Mouse (Mus musculus): ENCODE data around the gene Guca1b.

Gene Guca1b

GRCm38 (mm10) chr17:47385145-47385544 is at the start of gene Guca1b:
Gene Guca1b (plus strand): TSS chr17:47385393.
- no peak for DNase-seq (ENCODE audit: low spot score)

DNA sequence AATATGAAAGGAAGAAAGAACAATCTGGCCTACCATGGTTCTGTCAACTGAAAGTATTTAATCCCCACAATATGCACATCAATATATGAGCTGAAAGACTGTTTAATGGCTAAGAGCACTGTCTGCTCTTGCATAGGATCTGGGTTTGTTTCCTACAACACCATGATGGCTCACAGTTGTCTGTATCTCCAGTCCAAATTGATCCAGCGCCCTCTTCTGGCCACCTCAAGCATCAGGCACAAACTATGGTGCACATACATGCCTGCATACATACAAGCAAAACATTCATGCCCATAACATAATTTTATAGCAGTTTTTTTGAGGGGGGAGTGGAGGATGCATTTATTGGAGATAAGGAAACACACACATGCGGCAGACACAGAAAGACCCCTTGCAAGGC is 42.1 kb upstream of the Guca1b start:
- no peak for DNase-seq (ENCODE audit: low spot score)

- DNase-seq (ENCODE audit: low spot score) = no peak
Measured at GRCm38 (mm10) chr17:47349721-47350319, 35.4 kb upstream of the Guca1b start.

- DNase-seq (ENCODE audit: low spot score) = peak; percentile 57
Measured at GRCm38 (mm10) chr17:47359964-47360363, 25.2 kb upstream of the Guca1b start.

DNA sequence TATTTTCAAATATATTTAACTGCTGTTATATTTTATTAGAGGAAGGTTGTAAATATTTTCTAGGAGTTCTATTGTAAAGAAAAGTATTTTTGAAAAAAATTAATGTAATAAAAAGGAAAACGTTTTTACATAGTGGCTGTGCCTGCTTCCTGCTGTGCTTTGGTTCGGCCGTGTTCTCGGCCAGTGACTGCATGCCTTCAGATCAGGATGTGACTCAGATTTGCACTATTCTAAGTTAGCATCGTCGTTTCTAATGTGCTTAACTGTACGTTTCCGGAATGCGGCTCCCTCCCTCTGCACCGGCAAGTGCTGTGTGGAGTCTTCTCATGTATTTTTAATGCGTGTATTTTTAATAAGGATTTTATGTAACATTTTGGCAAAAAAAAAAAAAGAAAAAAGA is 23.9 kb upstream of the Guca1b start:
- DNase-seq (ENCODE audit: low spot score) = no peak

DNA sequence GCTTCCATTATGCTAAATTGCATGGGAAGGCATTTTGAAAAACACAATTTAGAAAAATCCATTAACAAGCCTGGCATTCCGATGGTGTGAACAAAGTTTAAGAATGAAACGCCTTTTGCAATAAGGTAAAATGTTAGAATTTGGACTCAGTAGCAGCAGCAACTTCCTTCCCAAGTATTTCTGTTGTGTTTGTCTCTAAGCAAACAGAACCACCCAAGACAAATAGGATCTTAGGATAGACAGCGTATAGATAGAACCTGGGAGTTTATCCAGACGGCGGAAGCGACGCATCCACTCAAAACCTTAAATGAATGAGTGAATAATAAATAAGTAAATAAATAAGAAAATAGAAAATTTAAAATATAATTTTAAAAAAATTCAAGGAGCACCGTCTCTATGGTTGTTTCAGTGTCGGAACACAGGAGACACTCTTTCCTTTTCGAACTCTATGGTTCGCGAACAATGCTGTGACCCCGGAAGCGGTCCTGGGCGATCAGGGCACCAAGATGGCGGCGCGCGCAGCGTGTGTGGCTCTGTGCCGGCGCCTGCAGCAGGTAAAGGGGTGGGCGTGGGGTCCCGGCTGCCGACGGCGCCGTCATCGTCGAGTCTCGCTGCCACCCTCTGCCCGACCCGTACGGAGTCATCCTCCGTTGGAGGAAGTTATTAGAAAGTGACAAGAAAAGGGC is 16.6 kb upstream of the Guca1b start, which contains the start of gene Mrps10:
Gene Mrps10, plus strand, starts transcription at position 487 of the 686 bp plus-strand sequence.
- DNase-seq (ENCODE audit: low spot score) = peak; percentile 86

DNA sequence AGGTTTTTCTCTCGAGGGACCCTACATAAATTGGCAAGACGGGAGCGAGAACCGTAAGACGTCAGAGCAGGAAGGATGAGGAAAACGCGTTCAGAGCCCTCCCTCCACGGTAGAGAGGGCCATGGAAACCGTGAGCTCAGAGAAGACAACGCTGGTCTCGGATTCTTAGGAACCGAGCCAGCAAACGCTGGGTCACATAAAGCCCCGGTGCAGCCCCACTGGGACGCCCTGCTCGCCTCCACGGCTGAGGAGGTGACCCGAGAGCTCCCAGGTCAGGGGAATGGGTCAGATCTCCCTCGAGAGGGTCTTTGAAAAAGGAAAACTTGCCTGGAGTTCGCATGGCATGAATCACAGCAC is 16.1 kb upstream of the Guca1b start:
- DNase-seq (ENCODE audit: low spot score) = no peak

- peak; percentile 69 for DNase-seq (ENCODE audit: low spot score)
Measured at GRCm38 (mm10) chr17:47371451-47371850, 13.7 kb upstream of the Guca1b start.

DNA sequence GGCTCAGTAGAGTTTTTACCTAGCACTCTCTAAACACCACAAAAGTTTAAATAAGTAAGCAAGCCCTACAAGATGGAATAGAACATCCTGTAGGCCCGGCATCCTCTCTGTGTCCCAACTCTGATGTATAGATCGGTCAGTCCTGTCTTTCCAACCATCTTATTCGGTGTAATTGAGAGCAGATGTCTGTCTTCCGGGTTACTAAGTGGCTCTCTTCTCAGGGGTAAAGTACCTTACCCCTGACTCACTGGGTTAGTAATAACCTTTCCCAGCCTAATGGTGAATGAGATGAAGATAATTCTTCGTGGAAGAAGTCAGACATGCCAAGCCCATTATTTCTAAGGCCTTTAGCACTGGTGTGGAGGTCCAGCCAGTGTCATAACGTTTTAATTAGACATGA is 11.2 kb upstream of the Guca1b start:
- DNase-seq (ENCODE audit: low spot score) = no peak

DNA sequence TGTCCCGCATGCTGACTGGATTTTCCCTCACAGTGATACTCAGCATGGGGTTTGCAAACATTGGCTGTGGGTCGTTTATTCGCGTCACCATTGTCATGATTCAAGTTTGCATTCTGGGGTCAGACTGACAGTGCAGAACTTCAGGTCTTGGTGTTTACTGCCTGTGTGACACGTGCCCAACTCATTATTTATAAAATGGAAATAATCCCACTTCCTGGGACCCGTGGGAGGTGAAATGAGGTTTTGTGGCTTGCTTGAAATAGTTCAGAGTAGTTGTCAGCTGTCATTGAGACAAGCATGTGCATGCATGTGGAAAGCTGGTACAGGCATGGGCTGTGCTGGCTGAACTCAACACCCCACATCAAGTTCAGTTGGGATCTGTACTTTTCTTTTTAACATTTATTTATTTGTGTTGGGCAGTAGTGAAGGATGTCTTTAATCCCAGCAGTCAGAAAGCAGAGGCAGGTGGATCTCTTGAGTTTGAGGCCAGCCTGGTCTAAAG is 8.4 kb upstream of the Guca1b start:
- no peak for DNase-seq (ENCODE audit: low spot score)

- DNase-seq (ENCODE audit: low spot score) = no peak
Measured at GRCm38 (mm10) chr17:47378133-47378532, 7.1 kb upstream of the Guca1b start.

DNA sequence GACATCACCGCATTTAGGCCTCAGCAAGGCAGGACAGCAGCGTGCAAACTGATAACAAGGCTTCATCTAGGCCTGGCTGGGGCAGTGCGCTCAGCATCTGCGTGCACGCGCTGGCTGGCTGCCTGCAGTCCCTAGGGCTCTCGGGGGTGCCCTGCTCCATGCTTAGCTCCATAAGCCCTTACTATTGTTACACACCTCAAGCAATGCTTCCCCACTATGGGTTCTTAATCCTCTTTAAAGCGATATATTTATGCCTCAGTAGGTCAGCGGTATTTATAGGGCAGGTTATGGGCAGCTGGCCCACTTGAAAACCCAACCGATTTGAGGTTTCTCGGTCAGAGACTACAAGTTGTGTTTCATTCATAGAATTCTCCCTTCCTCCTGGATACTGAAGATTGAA is 3.3 kb upstream of the Guca1b start:
- no peak for DNase-seq (ENCODE audit: low spot score)

GRCm38 (mm10) chr17:47383266-47383665 is 1.9 kb upstream of the Guca1b start:
- no peak for DNase-seq (ENCODE audit: low spot score)

GRCm38 (mm10) chr17:47384064-47384463 is 1.1 kb upstream of the Guca1b start:
- DNase-seq (ENCODE audit: low spot score) = no peak

DNA sequence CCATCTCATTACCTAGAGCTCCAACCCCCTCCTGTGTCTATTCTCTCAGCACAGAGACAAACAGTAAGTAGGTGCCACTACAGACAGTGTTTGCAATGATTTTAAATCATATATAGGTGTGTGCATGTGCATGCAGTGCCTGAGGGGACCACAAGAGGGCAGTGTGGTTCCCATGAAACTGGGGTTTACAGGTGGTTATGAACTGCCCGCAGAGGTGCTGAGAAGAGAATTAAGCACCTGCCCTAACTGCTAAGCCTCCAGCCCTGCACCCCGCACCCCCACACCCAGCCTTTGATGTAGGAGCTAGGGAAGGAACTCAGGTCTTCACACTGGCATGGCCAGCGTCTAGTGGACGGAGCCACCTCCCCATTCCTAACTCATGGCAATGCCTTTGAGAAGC is 1.5 kb downstream of the Guca1b start:
- DNase-seq (ENCODE audit: low spot score) = peak; percentile 74

GRCm38 (mm10) chr17:47394223-47394869 is 9.2 kb downstream of the Guca1b start:
- peak; percentile 17 for DNase-seq (ENCODE audit: low spot score)

DNA sequence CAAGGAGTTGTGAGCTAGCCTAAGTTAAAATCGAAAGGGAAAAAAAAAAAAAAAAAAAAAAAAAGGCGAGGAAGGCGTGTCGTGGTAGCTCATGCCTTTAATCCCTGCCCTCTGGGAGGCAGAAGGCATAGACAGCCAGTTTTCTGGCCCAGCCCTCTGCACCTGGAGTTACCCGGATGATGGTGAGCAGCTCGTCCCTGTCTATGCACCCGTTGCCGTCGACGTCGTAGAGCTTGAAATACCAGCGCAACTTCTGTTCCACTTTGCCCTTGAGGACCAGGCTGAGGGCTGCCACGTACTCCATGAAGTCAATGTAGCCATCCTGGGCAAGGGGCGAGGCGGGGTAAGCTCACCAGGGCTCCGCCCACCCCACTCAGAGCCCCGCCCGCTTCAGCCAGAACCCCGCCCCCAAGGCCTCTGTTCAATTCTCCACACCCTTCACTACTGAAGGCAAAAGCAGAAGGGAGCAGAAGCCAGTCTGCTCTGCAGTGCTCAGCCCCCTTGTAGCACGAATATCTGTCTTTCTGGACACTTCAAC is 10.3 kb downstream of the Guca1b start:
- DNase-seq (ENCODE audit: low spot score) = peak; percentile 74

GRCm38 (mm10) chr17:47399091-47399490 is 13.9 kb downstream of the Guca1b start:
- no peak for DNase-seq (ENCODE audit: low spot score)

- DNase-seq (ENCODE audit: low spot score) = no peak
Measured at GRCm38 (mm10) chr17:47400451-47400850, 15.3 kb downstream of the Guca1b start, which contains the start of gene Guca1a. Gene Guca1a (minus strand): TSS chr17:47400584.

DNA sequence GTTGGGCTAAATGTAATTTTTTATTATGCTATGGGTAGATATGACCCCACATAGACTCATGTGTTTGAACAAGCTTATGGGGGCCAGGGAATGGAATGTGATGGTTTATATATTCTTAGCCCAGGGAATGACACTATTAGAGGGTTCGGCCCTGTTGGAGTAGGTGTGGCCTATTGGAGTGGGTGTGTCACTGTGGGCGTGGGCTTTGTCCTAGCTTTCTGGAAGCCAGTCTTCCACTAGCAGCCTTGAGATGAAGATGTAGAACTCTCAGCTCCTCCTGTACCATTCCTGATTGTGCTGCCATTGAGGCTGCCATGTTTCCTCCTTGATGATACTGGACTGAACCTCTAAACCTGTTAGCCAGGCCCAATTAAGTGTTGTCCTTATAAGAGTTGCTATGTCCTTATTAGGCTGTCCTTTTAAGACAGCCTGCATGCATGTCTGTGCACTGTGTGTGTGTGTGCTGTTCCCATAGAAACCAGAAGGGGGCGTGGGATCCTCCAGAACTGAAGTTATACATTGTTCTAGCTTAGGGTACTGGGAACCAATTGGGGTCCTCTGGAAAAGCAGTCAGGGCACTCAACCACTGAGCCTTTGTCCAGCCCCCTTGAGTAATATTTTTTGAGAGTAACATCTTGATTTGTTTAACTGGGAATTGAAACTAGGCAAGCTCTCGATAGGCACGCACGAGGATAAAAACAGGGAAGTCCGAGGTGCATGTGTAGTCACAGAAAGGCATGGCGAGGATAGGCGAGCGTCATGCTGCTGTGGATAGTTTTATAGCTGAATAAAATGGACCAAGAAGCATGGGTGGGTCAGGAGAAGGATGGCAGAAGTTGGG is 22.7 kb downstream of the Guca1b start:
- DNase-seq (ENCODE audit: low spot score) = no peak

- DNase-seq (ENCODE audit: low spot score) = peak; percentile 79
Measured at GRCm38 (mm10) chr17:47408558-47408898, 23.3 kb downstream of the Guca1b start.

Measured in urinary bladder, postnatal 14 days (tissue).